Mouse (Mus musculus): ENCODE measurements at regions not wholly inside any gene's neighbourhood (a gene's known extent, or its start where the extent isn't known, plus 50 kb on each side); places are given as distances from the start of the nearest gene placed in this dataset.
"Not testable (repeated sequence)": the region's sequence is repeated elsewhere in the genome, so short reads cannot be mapped to it uniquely, and the experiment has no call there.

- no peak for DNase-seq
These were observed 93.5 kb downstream of the Cand1 start for GRCm38 (mm10) chr10:119146342-119146741.

GRCm38 (mm10) chr10:119142866-119143265 lies 97.0 kb downstream of the Cand1 start:
- DNase-seq = no peak

GRCm38 (mm10) chr10:119142307-119142706 lies 97.5 kb downstream of the Cand1 start:
- DNase-seq = no peak

- no peak for DNase-seq
These were observed 101.6 kb downstream of the Cand1 start for GRCm38 (mm10) chr10:119138237-119138636.

- no peak for DNase-seq
These were observed 104.3 kb downstream of the Cand1 start for GRCm38 (mm10) chr10:119135489-119135924.

- no peak for DNase-seq
These were observed 104.9 kb downstream of the Cand1 start for GRCm38 (mm10) chr10:119134797-119135488.

GRCm38 (mm10) chr10:119131977-119132376 lies 107.9 kb downstream of the Cand1 start:
- DNase-seq = peak; percentile 18

- DNase-seq = no peak
These were observed 109.2 kb downstream of the Cand1 start for GRCm38 (mm10) chr10:119130676-119131075.

GRCm38 (mm10) chr10:119128035-119128434 lies 111.8 kb downstream of the Cand1 start:
- DNase-seq = no peak

- no peak for DNase-seq
These were observed 116.3 kb downstream of the Cand1 start for GRCm38 (mm10) chr10:119123517-119123916.

- no peak for DNase-seq
These were observed 117.5 kb downstream of the Cand1 start for GRCm38 (mm10) chr10:119122347-119122746.

- DNase-seq = no peak
These were observed 118.3 kb downstream of the Cand1 start for GRCm38 (mm10) chr10:119121575-119121974.

- DNase-seq = no peak
These were observed 122.9 kb downstream of the Cand1 start for GRCm38 (mm10) chr10:119116843-119117390.

- DNase-seq = not testable (repeated sequence)
These were observed 124.7 kb downstream of the Cand1 start for GRCm38 (mm10) chr10:119115200-119115599.

GRCm38 (mm10) chr10:119114653-119115052 lies 125.2 kb downstream of the Cand1 start:
- no peak for DNase-seq

GRCm38 (mm10) chr10:119111886-119112285 lies 128.0 kb downstream of the Cand1 start:
- DNase-seq = no peak

GRCm38 (mm10) chr10:119111409-119111808 lies 128.4 kb downstream of the Cand1 start:
- DNase-seq = no peak

- no peak for DNase-seq
These were observed 129.2 kb downstream of the Cand1 start for GRCm38 (mm10) chr10:119110614-119111013.

GRCm38 (mm10) chr10:119109207-119109606 lies 130.6 kb downstream of the Cand1 start:
- DNase-seq = no peak

GRCm38 (mm10) chr10:119107728-119108127 lies 132.1 kb downstream of the Cand1 start:
- no peak for DNase-seq

GRCm38 (mm10) chr10:119106105-119106504 lies 133.8 kb downstream of the Cand1 start:
- no peak for DNase-seq

GRCm38 (mm10) chr10:119105279-119105881 lies 134.5 kb downstream of the Cand1 start:
- no peak for DNase-seq

- no peak for DNase-seq
These were observed 139.3 kb downstream of the Cand1 start for GRCm38 (mm10) chr10:119100511-119100910.

GRCm38 (mm10) chr10:119099092-119099792 lies 140.6 kb downstream of the Cand1 start:
- no peak for DNase-seq

Data from right cerebral cortex, postnatal 14 days (tissue).